In the genomic region with DNA sequence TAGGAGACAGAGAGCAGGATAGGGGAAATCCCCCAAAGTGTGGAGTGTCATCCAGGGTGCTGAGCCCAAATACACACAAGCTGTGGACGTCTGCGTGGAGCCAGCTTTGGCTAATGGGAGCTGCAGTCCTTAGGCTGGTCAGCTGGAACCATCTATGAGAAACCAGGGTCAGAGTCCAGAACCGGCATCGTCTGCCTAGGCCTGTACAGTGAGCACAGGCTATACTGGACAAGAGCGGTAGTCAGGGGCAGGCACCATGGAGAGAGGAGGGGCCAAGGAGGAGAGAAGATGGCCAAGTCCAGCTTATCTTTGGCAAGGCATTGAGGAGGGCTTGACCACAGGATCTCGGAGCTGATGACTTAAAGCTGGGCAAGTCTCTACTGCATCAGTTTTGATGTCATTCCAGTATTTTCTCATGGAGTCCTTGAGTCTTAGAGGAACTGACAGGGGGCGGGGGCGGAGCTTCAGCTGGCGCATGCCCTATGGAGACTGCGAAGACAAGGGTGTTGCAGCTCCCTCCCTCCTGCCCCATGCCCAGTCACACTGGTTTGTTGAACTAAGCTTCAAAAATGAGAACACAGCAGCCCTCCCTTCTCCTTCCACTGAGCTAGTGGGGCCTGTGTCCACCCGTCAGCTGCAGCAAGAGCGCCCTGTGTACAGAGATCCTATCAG, we compare ENCODE assay signal across 12 mouse cellular contexts.
DNase-seq lines count a peak whose midpoint lies in the region; ATAC-seq and TF ChIP-seq lines count a peak whose summit lies in the region.
"Had no signal": no experiment of that assay in that cellular context is flagged by ENCODE, and none has a peak within 500 bp of the region (broad histone marks: within the 10 kb centered on the region; RNA-seq: fewer than 3 reads in every experiment).

No protein-coding gene starts in this region.

- no peak overlapping the region for H3K27ac ChIP-seq in forebrain, embryonic 13.5 days
- no peak overlapping the region for H3K27ac ChIP-seq in forebrain, embryonic 15.5 days (replicated peaks)
- no peak overlapping the region for H3K27ac ChIP-seq in stomach, postnatal 0 days (replicated peaks)
- H3K27ac ChIP-seq: kidney, postnatal 0 days; liver, embryonic 14.5 days had no signal

- H3K9ac ChIP-seq in forebrain, embryonic 13.5 days, result no peak overlapping the region
- H3K9ac ChIP-seq in forebrain, embryonic 15.5 days (replicated peaks), result no peak overlapping the region
- no peak overlapping the region for H3K9ac ChIP-seq in stomach, postnatal 0 days (ENCODE audit: low read length)
- H3K9ac ChIP-seq: liver, embryonic 14.5 days had no signal

- DNase-seq in urinary bladder, adult 18-20 months (ENCODE audit: low spot score in 2 of 2), result peak; percentile 3 to 7
- no peak for DNase-seq in urinary bladder, postnatal 10 days (ENCODE audit: low spot score)
- DNase-seq in kidney, postnatal 4 days, result peak; percentile 64 to 70
- DNase-seq in stomach, postnatal 0 days (ENCODE audit: low spot score), result no peak
- no peak for DNase-seq in c-Kit-positive CD71-positive TER-119-positive erythroid progenitor cells, embryonic 14.5 days (ENCODE audit: low spot score)
- DNase-seq in cerebellum, adult 11-12 months, result no peak
- DNase-seq: cerebellum, adult 11 months had no signal

- no peak for TF ChIP-seq CTCF in stomach, postnatal 0 days (IDR thresholded peaks at IDR 0.05; ENCODE audit: low read depth)

- no peak overlapping the region for H3K4me2 ChIP-seq in forebrain, embryonic 13.5 days
- no peak overlapping the region for H3K4me2 ChIP-seq in forebrain, embryonic 15.5 days (replicated peaks)
- H3K4me2 ChIP-seq in stomach, postnatal 0 days (replicated peaks; ENCODE audit: low read depth), result no peak overlapping the region

- 0 out of 2 replicates have a peak, but pooled peaks have one; percentile 16 for ATAC-seq in forebrain, embryonic 13.5 days
- no peak for ATAC-seq in forebrain, embryonic 15.5 days (replicated peaks)
- peak; percentile 46; the same call in 1 of the 2 replicates for ATAC-seq in stomach, postnatal 0 days (ENCODE audit: low FRiP score, low TSS enrichment)

- H3K4me3 ChIP-seq in forebrain, embryonic 13.5 days, result no peak overlapping the region
- no peak overlapping the region for H3K4me3 ChIP-seq in forebrain, embryonic 15.5 days
- H3K4me3 ChIP-seq in stomach, postnatal 0 days (ENCODE audit: low read depth, low read length), result no peak overlapping the region
- H3K4me3 ChIP-seq: heart, embryonic 10.5 days had no signal

- peaks cover 19% of the 10 kb centered on the region for H3K4me1 ChIP-seq in forebrain, embryonic 13.5 days
- H3K4me1 ChIP-seq in forebrain, embryonic 15.5 days, result 0 out of 2 replicates have a peak, but pooled peaks cover 5% of the 10 kb centered on the region
- no peaks in the 10 kb centered on the region for H3K4me1 ChIP-seq in stomach, postnatal 0 days (replicated peaks; ENCODE audit: control insufficient read depth, insufficient read depth)

- H3K9me3 ChIP-seq in forebrain, embryonic 13.5 days (replicated peaks), result no peaks in the 10 kb centered on the region
- H3K9me3 ChIP-seq in forebrain, embryonic 15.5 days, result no peaks in the 10 kb centered on the region
- H3K9me3 ChIP-seq in stomach, postnatal 0 days (ENCODE audit: control insufficient read depth, low read length), result no peaks in the 10 kb centered on the region
- H3K9me3 ChIP-seq: heart, embryonic 10.5 days had no signal

- WGBS in forebrain, embryonic 13.5 days, result 85% methylated on average over 12 of the region's 12 CpGs
- 81% methylated on average over 12 of the region's 12 CpGs for whole genome bisulfite sequencing in forebrain, embryonic 15.5 days
- WGBS in stomach, postnatal 0 days, result 58% methylated on average over 12 of the region's 12 CpGs

- TF ChIP-seq EP300 in stomach, postnatal 0 days (optimal IDR thresholded peaks at IDR 0.05), result no peak

- H3K36me3 ChIP-seq in forebrain, embryonic 13.5 days (ENCODE audit: poor library complexity, severe bottlenecking), result no peaks in the 10 kb centered on the region
- no peaks in the 10 kb centered on the region for H3K36me3 ChIP-seq in forebrain, embryonic 15.5 days
- H3K36me3 ChIP-seq in stomach, postnatal 0 days (ENCODE audit: control insufficient read depth, insufficient read depth, low read length), result no peaks in the 10 kb centered on the region
- H3K36me3 ChIP-seq: heart, embryonic 10.5 days had no signal

- peaks cover 5% of the 10 kb centered on the region; the same call in 1 of the 2 replicates for H3K27me3 ChIP-seq in forebrain, embryonic 13.5 days
- no peaks in the 10 kb centered on the region for H3K27me3 ChIP-seq in forebrain, embryonic 15.5 days
- H3K27me3 ChIP-seq in stomach, postnatal 0 days (ENCODE audit: control insufficient read depth, insufficient read depth, low read length), result no peaks in the 10 kb centered on the region; the same call in 1 of the 2 replicates

Comparison
In these comparisons a context has a peak if more than half of its experiments do, and no peak if none do; other contexts are left out.
1. DNase-seq: peak in urinary bladder, adult 18-20 months (2 of 2) and kidney, postnatal 4 days (2 of 2); none in urinary bladder, postnatal 10 days (single experiment), stomach, postnatal 0 days (single experiment), c-Kit-positive CD71-positive TER-119-positive erythroid progenitor cells, embryonic 14.5 days (single experiment) and cerebellum, adult 11-12 months (single experiment).